Mouse (Mus musculus) limb, embryonic 15.5 days (tissue): ENCODE data around the gene Tspan31. TPM values are rescaled to one million over a fixed set of nuclear protein-coding genes. Genes with fewer than 3 reads are reported as not detected.

ENCODE experiments used
- ATAC-seq: fragments of 200-750 bp; cut with Nextera tagmentation; 2 replicates; pipeline ENCODE4 v1.8.0; 2017; ENCODE audit warnings: low read depth, moderate TSS enrichment; ENCODE audit not compliant: insufficient number of reproducible peaks, low FRiP score, low TSS enrichment
- H3K27ac ChIP-seq: fragments of 300-500 bp; sonication (generic); 2 replicates; pipeline ENCODE4 v1.5.1; 2015; ENCODE audit warnings: moderate library complexity, mild to moderate bottlenecking, inconsistent platforms
- H3K27me3 ChIP-seq: fragments of 300-500 bp; sonication (generic); 2 replicates; pipeline ENCODE4 v1.6.1; 2015; ENCODE audit warnings: inconsistent platforms
- H3K36me3 ChIP-seq: fragments of 300-500 bp; sonication (generic); 2 replicates; pipeline ENCODE4 v1.6.1; 2015; ENCODE audit warnings: inconsistent platforms
- H3K4me1 ChIP-seq: fragments of 300-500 bp; sonication (generic); 2 replicates; pipeline ENCODE4 v1.6.1; 2015; ENCODE audit warnings: inconsistent platforms
- H3K4me2 ChIP-seq: fragments of 300-500 bp; sonication (generic); 2 replicates; pipeline ENCODE4 v1.6.1; 2015; ENCODE audit warnings: mild to moderate bottlenecking, inconsistent platforms
- H3K4me3 ChIP-seq: fragments of 300-500 bp; sonication (generic); 2 replicates; pipeline ENCODE4 v1.5.1; 2015; ENCODE audit warnings: mild to moderate bottlenecking, inconsistent platforms
- H3K9ac ChIP-seq: fragments of 300-500 bp; sonication (generic); 2 replicates; pipeline ENCODE4 v1.6.1; 2015; ENCODE audit warnings: inconsistent platforms
- H3K9me3 ChIP-seq: fragments of 300-500 bp; sonication (generic); 2 replicates; pipeline ENCODE4 v1.6.1; 2016; ENCODE audit warnings: inconsistent platforms
- WGBS: fragments of 180-500 bp; shearing (Covaris S2); methylation state at CpG from one replicate; pipeline ENCODE4 v1.1.7; 2015; 5-methylcytosine and 5-hydroxymethylcytosine counted together
- polyA plus RNA-seq: library from polyadenylated mRNA; unstranded; fragments of >200 nt; fragmentation: Nextera tagmentation; extraction: Ambion mirVana; gene quantifications from 2 replicates; pipeline ENCODE4 v1.2.1, GENCODE M21; 2015

The Tspan31 gene
- polyA plus RNA-seq, 1 experiment from 2014 or later: 161 TPM

- H3K36me3 ChIP-seq: peaks cover 56% of the 10 kb centered on the region
- no peaks in the 10 kb centered on the region for H3K4me1 ChIP-seq
- no peaks in the 10 kb centered on the region for H3K9me3 ChIP-seq
- H3K9ac ChIP-seq: no peak overlapping the region
- ATAC-seq: no peak
- H3K27me3 ChIP-seq: no peaks in the 10 kb centered on the region
- WGBS: 95% methylated on average over 15 of the region's 15 CpGs
- no peak overlapping the region for H3K27ac ChIP-seq
- H3K4me3 ChIP-seq: no peak overlapping the region
- no peak overlapping the region for H3K4me2 ChIP-seq
Measured at GRCm38 (mm10) chr10:127099868-127100267, 29.8 kb upstream of the Tspan31 start.

GRCm38 (mm10) chr10:127099191-127099590 lies 29.1 kb upstream of the Tspan31 start:
- no peak for ATAC-seq

GRCm38 (mm10) chr10:127098514-127098913 lies 28.4 kb upstream of the Tspan31 start:
- Histone ChIP-seq H3K9me3 (no peaks in the 10 kb centered on the region), H3K36me3 (peaks cover 50% of the 10 kb centered on the region), H3K27me3 (peaks cover 5% of the 10 kb centered on the region; the same call in 1 of the 2 replicates), H3K4me3 (no peak overlapping the region), H3K4me1 (0 out of 2 replicates have a peak, but pooled peaks cover 6% of the 10 kb centered on the region), H3K9ac (no peak overlapping the region), H3K4me2 (no peak overlapping the region), H3K27ac (no peak overlapping the region)
- no peak for ATAC-seq
- 83% methylated on average over 20 of the region's 20 CpGs for WGBS

More at GRCm38 (mm10) chr10:127099191-127099590, 29.1 kb upstream of the Tspan31 start:
- H3K27ac ChIP-seq: no peak overlapping the region
- H3K4me3 ChIP-seq: no peak overlapping the region
- H3K4me1 ChIP-seq: 0 out of 2 replicates have a peak, but pooled peaks cover 5% of the 10 kb centered on the region
- no peaks in the 10 kb centered on the region for H3K9me3 ChIP-seq
- no peak overlapping the region for H3K4me2 ChIP-seq
- peaks cover 57% of the 10 kb centered on the region for H3K36me3 ChIP-seq
- no peak overlapping the region for H3K9ac ChIP-seq
- 89% methylated on average over 10 of the region's 10 CpGs for WGBS
- H3K27me3 ChIP-seq: no peaks in the 10 kb centered on the region

GRCm38 (mm10) chr10:127094382-127094802 lies 24.3 kb upstream of the Tspan31 start:
- Histone ChIP-seq H3K4me1 (peaks cover 22% of the 10 kb centered on the region), H3K27ac (no peak overlapping the region)

GRCm38 (mm10) chr10:127092742-127093141 lies 22.7 kb upstream of the Tspan31 start:
- Histone ChIP-seq H3K4me3 (no peak overlapping the region), H3K27me3 (peaks cover 63% of the 10 kb centered on the region), H3K36me3 (peaks cover 27% of the 10 kb centered on the region), H3K4me2 (no peak overlapping the region), H3K4me1 (peaks cover 22% of the 10 kb centered on the region), H3K9ac (no peak overlapping the region), H3K27ac (no peak overlapping the region), H3K9me3 (no peaks in the 10 kb centered on the region)
- ATAC-seq: no peak
- 46% methylated on average over 4 of the region's 4 CpGs for WGBS

More at GRCm38 (mm10) chr10:127094382-127094802, 24.3 kb upstream of the Tspan31 start:
- Histone ChIP-seq H3K9ac (no peak overlapping the region), H3K4me2 (no peak overlapping the region), H3K9me3 (no peaks in the 10 kb centered on the region), H3K4me3 (no peak overlapping the region), H3K36me3 (peaks cover 42% of the 10 kb centered on the region), H3K27me3 (peaks cover 47% of the 10 kb centered on the region)
- ATAC-seq: no peak
- 34% methylated on average over 7 of the region's 7 CpGs for WGBS

DNA sequence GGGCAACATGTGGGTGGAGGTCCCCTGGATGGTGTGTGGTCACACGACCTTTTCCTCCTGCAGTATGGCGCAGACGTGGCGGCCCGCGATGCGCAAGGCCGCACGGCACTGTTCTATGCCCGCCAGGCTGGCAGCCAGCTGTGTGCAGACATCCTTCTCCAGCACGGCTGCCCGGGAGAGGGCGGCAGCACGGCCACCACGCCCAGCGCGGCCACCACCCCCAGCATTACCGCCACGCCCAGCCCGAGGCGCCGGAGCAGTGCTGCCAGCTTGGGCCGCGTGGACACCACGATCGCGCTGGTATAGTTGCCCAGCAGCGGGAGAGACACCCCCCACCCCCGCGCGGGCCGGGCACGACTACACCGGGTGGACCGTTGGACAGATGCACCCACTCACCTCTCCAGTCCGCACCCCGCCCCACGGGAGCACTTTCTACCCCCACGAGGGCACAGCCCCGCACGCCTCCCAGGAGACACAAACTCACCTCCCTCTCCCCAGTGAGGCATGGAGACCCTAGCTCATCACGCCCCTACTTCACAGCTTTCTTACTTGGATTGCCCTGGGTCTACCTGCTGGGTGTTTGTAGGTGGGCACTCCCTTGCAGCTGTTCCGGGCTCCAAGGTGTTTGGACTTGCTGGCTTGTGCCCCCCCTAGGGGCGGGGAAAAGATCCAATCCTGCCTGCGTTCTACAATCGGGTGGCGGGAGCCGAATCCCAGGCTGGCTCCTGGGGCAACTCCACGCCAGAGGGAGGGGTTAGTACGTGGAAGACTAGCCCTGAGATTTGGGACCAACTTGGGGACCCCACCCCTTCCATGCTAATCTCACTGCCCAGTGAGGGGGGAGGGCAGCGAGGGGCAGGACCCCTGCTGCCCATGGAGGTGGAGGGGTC lies 21.7 kb upstream of the Tspan31 start:
- H3K9me3 ChIP-seq: no peaks in the 10 kb centered on the region
- ATAC-seq: peak; percentile 20; the same call in 1 of the 2 replicates

GRCm38 (mm10) chr10:127090560-127091411 lies 20.7 kb upstream of the Tspan31 start:
- Histone ChIP-seq H3K27me3 (peaks cover 77% of the 10 kb centered on the region), H3K4me2 (peak overlapping the region; percentile 54), H3K4me3 (peak overlapping the region; percentile 32), H3K9me3 (no peaks in the 10 kb centered on the region), H3K4me1 (peaks cover 22% of the 10 kb centered on the region), H3K27ac (no peak overlapping the region), H3K36me3 (peaks cover 10% of the 10 kb centered on the region), H3K9ac (no peak overlapping the region)
- WGBS: 9% methylated on average over 57 of the region's 57 CpGs
- no peak for ATAC-seq

More for the DNA sequence above, 21.7 kb upstream of the Tspan31 start:
- H3K4me2 ChIP-seq: peak overlapping the region; percentile 54
- H3K27ac ChIP-seq: no peak overlapping the region
- H3K4me1 ChIP-seq: peaks cover 22% of the 10 kb centered on the region
- H3K36me3 ChIP-seq: peaks cover 20% of the 10 kb centered on the region
- H3K27me3 ChIP-seq: peaks cover 73% of the 10 kb centered on the region
- 9% methylated on average over 49 of the region's 51 CpGs for WGBS
- peak overlapping the region; percentile 32 for H3K4me3 ChIP-seq
- H3K9ac ChIP-seq: no peak overlapping the region

- Histone ChIP-seq H3K9me3 (no peaks in the 10 kb centered on the region), H3K36me3 (no peaks in the 10 kb centered on the region), H3K27ac (no peak overlapping the region), H3K4me1 (peaks cover 17% of the 10 kb centered on the region), H3K4me3 (no peak overlapping the region), H3K27me3 (peaks cover 92% of the 10 kb centered on the region), H3K9ac (no peak overlapping the region), H3K4me2 (no peak overlapping the region)
- WGBS: 69% methylated on average over 6 of the region's 6 CpGs
- ATAC-seq: no peak
Measured at GRCm38 (mm10) chr10:127085633-127086032, 15.6 kb upstream of the Tspan31 start.

DNA sequence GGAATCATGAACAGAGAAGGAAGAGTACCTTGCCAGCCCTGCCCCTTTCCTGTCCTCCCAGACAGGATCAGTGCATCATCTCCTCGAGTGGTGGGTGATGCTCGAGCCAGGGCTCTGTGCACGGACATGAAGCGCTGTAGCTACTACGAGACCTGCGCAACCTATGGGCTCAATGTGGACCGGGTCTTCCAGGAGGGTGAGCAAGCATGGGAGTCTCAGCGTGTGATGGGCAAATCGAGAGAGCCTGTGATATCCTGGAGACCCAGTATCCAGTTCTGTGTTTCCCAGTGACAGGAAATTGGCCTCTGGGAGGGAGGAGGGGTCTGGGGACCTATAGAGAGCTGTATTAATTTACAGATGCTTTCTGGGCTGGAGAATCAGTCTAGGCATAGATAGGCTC lies 15.0 kb upstream of the Tspan31 start:
- no peaks in the 10 kb centered on the region for H3K36me3 ChIP-seq
- H3K27ac ChIP-seq: no peak overlapping the region
- H3K4me1 ChIP-seq: peaks cover 21% of the 10 kb centered on the region
- 75% methylated on average over 9 of the region's 9 CpGs for WGBS
- peaks cover 92% of the 10 kb centered on the region for H3K27me3 ChIP-seq
- ATAC-seq: no peak
- no peak overlapping the region for H3K4me3 ChIP-seq
- no peak overlapping the region for H3K9ac ChIP-seq
- H3K9me3 ChIP-seq: no peaks in the 10 kb centered on the region
- no peak overlapping the region for H3K4me2 ChIP-seq

DNA sequence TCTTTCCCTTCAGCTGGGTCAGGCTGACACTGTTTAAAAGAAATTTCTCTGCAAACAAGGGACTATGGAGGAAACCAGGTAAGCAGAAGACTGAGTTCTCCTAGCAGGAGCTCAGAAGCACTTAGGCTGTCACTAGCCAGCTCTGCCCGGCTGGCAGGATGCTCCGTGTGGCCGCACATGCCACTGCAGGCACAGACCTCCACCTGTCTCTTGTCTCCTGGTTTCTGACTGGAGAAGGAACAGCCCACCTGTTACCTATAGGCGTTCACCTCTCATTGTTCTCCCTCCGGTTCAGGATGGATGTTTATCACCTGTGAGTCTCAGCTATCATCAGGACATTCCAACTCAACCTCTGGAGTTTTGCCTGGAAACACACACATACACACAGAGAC lies 13.8 kb upstream of the Tspan31 start:
- no peak overlapping the region for H3K4me3 ChIP-seq
- no peak overlapping the region for H3K4me2 ChIP-seq
- H3K27ac ChIP-seq: no peak overlapping the region
- no peak overlapping the region for H3K9ac ChIP-seq
- H3K27me3 ChIP-seq: peaks cover 92% of the 10 kb centered on the region
- H3K9me3 ChIP-seq: no peaks in the 10 kb centered on the region
- 41% methylated on average over 5 of the region's 5 CpGs for WGBS
- H3K36me3 ChIP-seq: no peaks in the 10 kb centered on the region
- ATAC-seq: no peak
- H3K4me1 ChIP-seq: peaks cover 32% of the 10 kb centered on the region

- no peak overlapping the region for H3K27ac ChIP-seq
Measured at GRCm38 (mm10) chr10:127083292-127083914, 13.3 kb upstream of the Tspan31 start.

More at GRCm38 (mm10) chr10:127083292-127083914, 13.3 kb upstream of the Tspan31 start:
- Histone ChIP-seq H3K9me3 (no peaks in the 10 kb centered on the region), H3K4me2 (no peak overlapping the region), H3K4me3 (no peak overlapping the region), H3K27me3 (peaks cover 92% of the 10 kb centered on the region), H3K9ac (no peak overlapping the region), H3K36me3 (no peaks in the 10 kb centered on the region), H3K4me1 (peaks cover 35% of the 10 kb centered on the region)
- no peak for ATAC-seq
- 30% methylated on average over 8 of the region's 8 CpGs for WGBS
